Mouse (Mus musculus) activated CD4-positive, CD25-positive, alpha-beta regulatory T cell, adult 4 months (primary cell): Measurements from ENCODE around the gene Tmem132e. TPM values are rescaled to one million over a fixed set of nuclear protein-coding genes. Genes with fewer than 3 reads are reported as not detected.

Source experiments
- ATAC-seq: one replicate; pipeline ENCODE4 v1.8.0; 2017
- polyA plus RNA-seq, 2 experiments: library from polyadenylated mRNA; unstranded; fragments of 100-300 nt; shearing (Covaris generic); gene quantifications; one replicate each; pipeline ENCODE4 v1.2.1; 2017

Tmem132e gene
- polyA plus RNA-seq, 2 experiments from 2014 or later: not detected

DNA sequence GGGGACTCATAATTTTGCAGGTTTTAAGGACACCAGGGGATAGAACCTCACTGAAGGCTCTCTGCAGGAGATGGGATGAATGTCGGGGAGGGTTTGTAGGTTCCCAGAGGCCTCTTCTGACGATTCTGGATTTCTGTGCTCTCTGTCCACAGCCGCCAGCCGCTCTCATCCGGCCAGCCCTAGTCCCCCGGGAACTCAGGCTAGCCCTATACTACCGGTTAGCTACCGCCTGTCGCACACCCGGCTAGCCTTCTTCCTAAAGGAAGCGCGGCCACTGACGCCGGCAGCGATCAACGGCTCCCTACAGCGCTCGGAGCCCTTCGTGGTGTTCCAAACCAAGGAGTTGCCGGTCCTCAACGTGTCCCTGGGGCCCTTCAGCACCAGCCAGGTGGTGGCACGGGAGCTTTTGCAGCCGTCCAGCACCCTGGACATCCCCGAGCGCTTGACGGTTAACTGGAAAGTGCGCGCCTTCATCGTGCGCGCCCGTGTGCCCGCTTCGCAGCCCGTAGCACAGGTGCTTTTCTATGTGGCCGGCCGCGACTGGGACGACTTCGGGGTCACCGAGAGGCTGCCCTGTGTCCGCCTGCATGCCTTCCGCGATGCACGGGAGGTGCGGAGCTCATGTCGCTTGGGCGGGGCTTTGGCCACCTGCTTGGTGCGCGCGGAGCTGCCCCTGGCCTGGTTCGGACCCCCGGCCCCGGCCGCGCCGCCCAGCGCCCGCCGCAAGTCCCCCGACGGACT is 45.6 kb downstream of the Tmem132e start:
- ATAC-seq: no peak

DNA sequence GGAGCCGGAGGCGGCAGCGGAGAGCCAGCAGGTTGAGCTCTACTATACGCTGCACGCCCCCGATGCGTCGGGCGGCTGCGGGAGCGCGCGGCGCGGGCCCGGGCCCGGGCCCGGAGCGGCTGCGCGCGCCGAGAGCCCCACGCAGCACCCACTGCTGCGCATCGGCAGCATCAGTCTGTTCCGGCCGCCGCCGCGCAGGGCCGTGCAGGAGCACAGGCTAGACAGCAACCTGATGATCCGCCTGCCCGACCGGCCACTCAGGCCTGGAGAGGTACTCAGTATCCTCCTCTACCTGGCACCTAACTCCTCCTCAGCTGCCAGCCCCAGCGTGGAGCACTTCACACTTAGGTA is 46.1 kb downstream of the Tmem132e start:
- ATAC-seq: no peak

DNA sequence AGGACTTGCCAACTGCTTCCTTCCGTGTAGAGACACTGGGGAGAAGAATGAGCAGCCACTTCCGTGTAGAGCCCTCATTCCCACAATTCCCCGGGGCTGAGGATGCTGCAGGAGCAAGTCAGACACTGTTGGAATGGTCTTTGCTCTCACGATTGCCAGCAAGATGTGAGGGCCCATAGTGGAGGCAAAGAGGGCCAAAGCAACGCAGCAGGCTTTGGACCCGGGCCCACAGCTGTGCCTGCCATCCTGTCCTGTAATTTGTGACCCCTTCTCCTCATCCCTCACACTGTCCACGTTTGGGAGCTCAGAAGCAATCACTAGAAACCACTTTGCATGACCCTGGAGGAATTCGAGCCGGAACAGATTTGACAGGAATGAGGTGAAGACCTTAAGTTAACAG is 59.8 kb downstream of the Tmem132e start:
- no peak for ATAC-seq

DNA sequence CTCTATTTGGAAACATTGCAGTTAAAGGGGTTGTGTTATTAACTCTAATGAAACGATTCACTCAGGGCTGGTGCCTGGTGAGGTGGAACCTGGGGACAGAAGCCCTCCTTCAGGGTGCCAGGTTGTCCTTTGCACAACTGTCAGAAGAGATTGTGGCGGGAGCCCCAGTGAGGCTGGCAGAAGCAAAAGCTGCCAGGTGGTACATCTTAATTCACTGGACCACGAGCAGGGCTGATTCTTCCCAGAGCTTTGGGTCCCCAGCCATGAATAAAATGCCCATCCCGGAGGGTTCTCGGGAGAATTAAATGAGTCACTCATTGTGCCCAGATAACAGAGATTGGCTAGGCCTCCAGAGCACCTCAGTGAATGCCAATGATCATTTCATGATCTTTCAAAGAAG is 63.8 kb downstream of the Tmem132e start:
- ATAC-seq: no peak

DNA sequence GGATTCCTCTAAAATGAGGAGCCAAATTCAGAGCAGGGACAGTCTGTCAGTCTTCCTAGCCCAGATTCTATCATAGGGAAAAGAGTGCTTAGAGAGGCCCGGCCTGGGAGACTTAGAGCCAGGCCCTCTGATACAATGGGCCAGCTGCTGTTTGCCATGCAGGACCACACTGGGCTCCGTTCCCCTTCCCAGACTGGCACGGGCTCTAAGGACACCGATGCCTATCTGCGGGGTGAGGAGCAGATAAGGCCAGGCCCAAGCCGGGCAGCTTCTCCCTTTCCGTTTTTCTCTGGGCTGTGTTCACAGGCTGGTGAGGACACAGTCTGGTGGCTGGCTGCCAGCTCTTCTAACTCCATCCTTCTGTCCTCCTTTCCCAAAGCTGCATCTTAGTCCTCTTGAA is 64.5 kb downstream of the Tmem132e start:
- no peak for ATAC-seq

DNA sequence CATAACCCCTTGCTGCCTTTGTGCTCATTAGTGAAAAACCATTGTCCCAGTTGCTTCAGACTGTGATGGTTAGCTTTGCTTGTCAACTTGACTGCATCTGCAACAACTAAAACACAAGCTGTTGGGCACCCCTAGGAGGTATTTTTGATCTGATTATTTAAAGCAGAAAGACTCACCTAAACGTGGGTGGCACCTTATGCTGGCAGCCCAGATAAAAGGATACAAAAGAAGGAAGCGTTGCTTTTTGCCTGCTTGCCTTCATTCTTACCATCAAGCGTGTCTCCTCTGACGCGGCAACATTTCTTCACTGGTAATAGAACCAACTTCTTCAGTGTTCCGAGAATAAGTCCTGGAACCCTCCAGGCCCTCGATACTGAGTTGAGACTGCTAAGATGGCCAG is 72.6 kb downstream of the Tmem132e start:
- ATAC-seq: no peak

DNA sequence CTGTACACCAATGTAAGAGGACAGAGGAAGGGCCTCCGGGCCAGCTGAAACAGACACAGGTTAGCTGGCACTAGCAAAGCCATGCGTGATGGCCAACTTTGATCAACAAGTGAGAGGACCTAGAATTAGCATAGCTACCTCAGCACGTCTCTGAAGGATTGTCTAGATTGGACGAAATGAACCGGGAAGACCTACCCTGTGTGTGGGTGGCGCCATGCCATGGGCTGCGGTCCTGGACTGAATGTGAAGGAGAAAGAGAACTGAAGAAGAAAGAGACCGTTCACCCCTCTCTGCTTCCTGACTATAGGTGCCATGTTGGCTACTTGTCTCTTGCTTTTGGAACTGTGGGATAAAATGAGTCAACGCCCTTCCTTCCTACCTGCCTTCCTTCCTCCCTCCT is 76.8 kb downstream of the Tmem132e start:
- no peak for ATAC-seq

DNA sequence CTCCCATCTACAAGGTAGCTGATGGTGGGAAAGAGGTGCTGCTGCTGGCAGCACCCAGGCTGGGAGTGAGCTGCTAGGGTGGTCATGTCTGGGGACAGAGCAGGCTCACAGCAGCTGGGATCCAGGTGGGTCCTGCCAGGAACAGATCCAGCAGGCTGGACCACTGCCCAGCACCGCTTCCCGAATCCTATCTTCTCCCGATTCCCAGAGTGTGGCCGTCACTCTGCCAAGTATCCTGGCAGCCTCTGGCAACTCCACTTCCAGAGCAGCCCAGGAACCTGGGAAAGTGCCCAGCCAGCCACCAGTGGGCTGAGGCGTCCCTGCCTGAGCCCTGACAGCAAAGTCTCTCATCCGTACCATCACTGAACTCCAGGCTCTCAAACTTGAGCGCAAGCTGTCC is 78.5 kb downstream of the Tmem132e start:
- no peak for ATAC-seq

DNA sequence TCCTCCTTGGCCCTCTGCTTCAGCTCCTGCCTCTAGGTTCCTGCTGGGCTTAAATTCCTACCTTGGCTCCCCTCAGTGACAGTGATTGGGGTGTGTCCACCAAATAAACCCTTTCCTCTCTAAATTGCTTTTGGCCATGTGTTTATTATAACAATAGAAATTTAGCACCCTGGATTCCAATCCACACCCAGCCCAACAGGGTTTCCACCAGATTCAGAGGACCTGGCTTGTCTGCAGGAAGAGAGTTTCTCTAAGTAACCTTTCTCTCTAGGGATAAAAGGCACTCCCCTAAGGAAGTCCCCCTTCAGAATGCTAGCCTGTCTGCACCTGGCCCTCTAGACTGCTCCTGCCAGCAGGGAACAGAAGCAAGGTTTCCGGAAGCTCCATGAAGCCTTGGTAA is 82.4 kb downstream of the Tmem132e start:
- no peak for ATAC-seq

DNA sequence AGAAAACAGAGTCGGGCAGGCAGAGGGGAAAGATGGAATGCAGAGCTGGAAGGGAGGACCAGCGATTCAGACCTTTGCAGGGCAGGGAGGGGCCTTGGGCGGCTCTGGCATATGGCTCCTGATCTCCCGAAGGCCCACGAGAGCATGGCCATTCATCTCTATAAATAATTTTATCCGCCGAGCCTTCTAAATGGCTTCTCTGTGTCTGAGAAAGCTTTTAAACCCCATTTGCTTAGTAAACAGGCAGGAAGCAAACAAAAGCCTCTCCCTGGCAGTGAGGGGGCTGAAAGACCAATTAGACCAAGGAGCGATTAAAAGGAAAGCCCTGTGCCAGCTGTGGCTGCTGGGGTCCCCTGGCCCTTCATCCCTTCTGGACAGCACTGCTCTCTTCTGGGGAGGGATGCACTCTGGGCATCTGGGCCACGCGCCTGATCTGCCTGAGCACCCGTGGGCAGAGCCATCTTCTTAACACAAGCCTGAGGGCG is 84.5 kb downstream of the Tmem132e start:
- ATAC-seq: no peak

DNA sequence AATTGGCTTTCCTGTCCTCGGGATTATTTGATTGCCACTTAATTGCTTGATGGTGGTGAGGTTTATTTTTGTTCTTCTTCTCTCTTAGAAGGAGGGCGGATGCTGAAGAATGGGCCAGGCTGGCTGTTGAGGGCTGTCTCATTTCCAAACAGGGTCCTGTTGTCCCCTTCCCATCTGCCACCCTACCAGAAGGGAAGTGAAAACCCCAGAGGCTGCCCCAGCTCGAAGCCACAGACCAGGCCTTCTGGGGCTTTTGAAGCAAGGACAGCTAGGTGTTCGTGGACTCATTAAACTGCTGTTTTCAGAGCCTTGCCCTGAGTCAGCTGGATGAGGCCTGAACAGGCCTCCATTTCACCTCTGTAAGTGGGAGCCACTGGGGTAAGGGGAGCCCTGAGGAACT is 87.4 kb downstream of the Tmem132e start:
- ATAC-seq: no peak

DNA sequence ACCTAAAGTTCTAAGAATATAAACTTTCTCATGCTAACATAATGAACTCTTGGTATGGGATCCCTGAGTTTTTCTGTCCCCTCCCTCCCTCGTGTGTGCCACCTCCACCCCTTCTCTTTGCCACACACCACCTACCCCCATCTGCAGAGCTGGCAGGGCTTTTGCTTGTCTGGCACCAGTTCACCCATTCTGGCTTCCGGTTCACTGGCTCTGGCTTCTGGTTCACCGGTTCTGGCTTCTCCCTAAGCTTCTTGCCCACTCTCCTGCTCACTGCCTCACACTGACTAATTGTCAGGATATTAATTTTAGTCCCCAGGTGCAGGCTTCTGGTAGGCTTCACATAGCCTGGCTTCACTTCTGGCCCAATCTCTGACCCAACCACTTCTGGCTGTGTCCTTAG is 88.7 kb downstream of the Tmem132e start:
- no peak for ATAC-seq

DNA sequence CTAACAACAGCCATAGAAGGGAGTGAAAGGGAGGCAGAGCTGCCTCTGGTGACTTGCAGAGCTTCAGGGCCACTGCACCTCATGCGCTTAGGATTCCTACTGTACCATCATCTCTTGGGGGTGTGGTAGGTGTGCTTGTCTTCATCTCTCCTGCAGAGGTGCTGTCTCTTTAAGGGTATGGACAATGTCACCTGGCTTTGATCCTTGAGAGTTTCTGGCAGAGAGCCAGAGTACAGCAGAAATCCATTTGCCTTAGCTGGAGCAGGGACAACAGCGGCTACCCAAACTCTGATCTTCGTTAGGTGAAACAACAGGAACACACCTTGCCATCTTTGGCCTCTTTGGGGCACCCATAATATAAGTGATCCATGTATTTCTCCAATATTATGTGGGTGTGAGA is 92.2 kb downstream of the Tmem132e start:
- ATAC-seq: no peak

DNA sequence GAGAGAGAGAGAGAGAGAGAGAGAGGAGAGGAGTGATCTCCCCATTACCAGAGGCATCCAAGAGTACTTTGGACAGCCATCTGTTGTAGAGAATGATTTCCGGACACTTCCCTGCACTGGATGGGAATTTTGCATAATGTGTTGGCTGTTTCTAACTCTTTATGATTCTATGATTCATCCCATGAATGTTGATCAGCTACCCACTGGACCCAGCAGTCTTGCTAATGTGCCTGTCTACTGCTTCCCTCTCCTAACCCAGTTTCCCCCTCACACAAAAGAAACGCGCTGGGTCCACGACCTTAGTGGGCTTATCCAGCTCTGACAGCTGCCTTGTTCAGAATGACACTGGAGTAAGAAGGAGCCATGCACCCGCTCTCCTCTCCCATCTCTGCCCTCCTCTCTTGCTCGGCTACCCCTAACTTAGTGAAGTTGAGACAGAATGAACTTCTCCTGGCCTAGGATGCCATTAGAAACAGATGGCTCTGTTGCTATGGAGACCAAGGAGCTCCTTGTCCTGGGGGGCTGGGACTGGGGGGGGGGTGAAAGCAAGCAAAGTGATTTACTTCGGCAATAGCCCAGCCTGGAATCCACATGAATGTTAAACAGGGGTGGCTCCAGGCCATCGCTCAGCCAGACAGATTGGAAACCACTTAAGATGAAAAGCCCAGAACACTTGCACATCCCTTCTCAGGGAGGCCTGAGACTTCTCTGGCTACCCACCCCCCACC is 98.8 kb downstream of the Tmem132e start:
- no peak for ATAC-seq

DNA sequence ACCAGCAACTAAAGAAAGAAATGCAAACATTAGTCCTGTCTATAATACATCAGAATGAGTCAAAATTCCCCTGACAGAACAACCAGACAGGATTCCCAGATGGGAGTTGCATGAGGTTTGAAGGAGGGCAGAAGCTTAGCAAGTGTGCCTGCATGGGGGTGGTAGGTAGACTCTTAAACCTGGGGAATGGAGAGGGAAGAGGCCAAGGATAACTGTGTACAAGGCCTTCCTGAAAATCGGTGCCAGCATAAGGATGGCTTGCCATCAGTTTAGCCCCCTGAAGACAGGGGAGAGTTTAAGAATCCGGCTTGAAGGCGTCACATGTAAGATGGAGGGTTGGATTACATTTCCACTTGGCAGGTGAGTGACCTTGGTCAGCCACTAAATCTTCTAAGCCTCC is 102.2 kb downstream of the Tmem132e start:
- no peak for ATAC-seq

Other genes with a start within 250 kb of the Tmem132e start
- gene Ccl1, start 83.2 kb upstream of the Tmem132e start, polyA plus RNA-seq: 10 to 100 TPM; 15.6 to 36.8 TPM